Comparison of ENCODE assay signal across 8 mouse cellular contexts in the genomic region with DNA sequence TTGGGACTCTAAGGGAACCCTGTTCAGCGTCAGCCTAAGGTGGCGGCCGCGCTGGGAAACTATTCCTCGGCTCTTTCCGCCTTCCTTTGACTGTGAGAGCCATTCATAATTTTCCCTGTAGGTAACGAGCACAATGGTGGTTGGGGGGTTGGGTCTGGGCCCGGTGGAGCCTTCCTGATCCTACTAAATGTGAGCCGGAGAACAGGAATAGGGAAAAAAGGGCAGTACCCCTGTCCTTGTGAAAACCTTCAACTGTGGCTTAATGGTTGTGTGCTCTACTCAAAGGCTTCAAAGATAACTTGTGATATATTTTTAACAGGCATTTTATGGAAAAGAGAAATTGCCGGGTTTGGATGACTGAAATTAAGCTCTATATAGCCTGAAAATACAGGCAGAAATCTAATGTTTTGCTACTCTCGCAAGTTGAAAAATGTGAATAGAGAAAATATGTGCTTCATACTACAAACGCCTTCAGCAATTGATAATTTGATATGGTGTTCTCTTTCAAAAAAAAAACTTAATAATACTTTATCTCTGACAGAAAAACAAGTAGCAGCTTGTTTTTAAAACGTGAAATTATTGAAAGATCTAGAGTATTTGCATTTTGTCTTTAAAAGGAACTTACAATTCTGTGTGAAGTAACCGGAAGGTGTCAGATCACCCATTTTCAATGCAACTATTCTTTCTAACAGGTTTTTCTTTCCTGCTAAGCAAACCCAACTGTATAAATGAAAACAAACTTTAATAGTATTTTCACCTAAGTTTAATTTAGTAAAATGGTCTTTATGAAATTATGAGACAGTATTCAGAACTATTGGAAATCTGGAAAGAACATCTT. TPM values are rescaled to one million over a fixed set of nuclear protein-coding genes. Genes with fewer than 3 reads are reported as not detected.
DNase-seq lines count a peak whose midpoint lies in the region; ATAC-seq lines count a peak whose summit lies in the region.

No protein-coding gene starts in this region.

- peaks cover 20% of the 10 kb centered on the region for H3K4me1 ChIP-seq in lung, embryonic 15.5 days
- peaks cover 21% of the 10 kb centered on the region for H3K4me1 ChIP-seq in embryonic facial prominence, embryonic 12.5 days
- peaks cover 36% of the 10 kb centered on the region for H3K4me1 ChIP-seq in neural tube, embryonic 13.5 days (replicated peaks)

- peaks cover 6% of the 10 kb centered on the region; the same call in 1 of the 2 replicates for H3K27me3 ChIP-seq in lung, embryonic 15.5 days
- no peaks in the 10 kb centered on the region for H3K27me3 ChIP-seq in embryonic facial prominence, embryonic 12.5 days
- H3K27me3 ChIP-seq in neural tube, embryonic 13.5 days = no peaks in the 10 kb centered on the region

- H3K36me3 ChIP-seq in lung, embryonic 15.5 days = no peaks in the 10 kb centered on the region
- H3K36me3 ChIP-seq in embryonic facial prominence, embryonic 12.5 days = no peaks in the 10 kb centered on the region
- H3K36me3 ChIP-seq in neural tube, embryonic 13.5 days = no peaks in the 10 kb centered on the region

- WGBS in lung, embryonic 15.5 days = 5% methylated on average over 14 of the region's 14 CpGs
- under 1% methylated on average over 14 of the region's 14 CpGs for WGBS in embryonic facial prominence, embryonic 12.5 days
- WGBS in neural tube, embryonic 13.5 days = 1% methylated on average over 14 of the region's 14 CpGs

- no peaks in the 10 kb centered on the region for H3K9me3 ChIP-seq in lung, embryonic 15.5 days
- no peaks in the 10 kb centered on the region for H3K9me3 ChIP-seq in embryonic facial prominence, embryonic 12.5 days
- H3K9me3 ChIP-seq in neural tube, embryonic 13.5 days = no peaks in the 10 kb centered on the region

- peak overlapping the region; percentile 98 for H3K27ac ChIP-seq in lung, embryonic 15.5 days
- peak overlapping the region; percentile 97 for H3K27ac ChIP-seq in embryonic facial prominence, embryonic 12.5 days
- peak overlapping the region; percentile 99 for H3K27ac ChIP-seq in neural tube, embryonic 13.5 days (replicated peaks)

- ATAC-seq in lung, embryonic 15.5 days (ENCODE audit: borderline replicate concordance, extremely low read depth, low FRiP score, low TSS enrichment) = peak; percentile 1; the same call in 1 of the 2 replicates
- 0 out of 2 replicates have a peak, but pooled peaks have one; percentile 11 for ATAC-seq in embryonic facial prominence, embryonic 12.5 days (ENCODE audit: insufficient number of reproducible peaks, insufficient read depth, low FRiP score, low TSS enrichment)
- ATAC-seq in neural tube, embryonic 13.5 days (ENCODE audit: low read depth) = peak; percentile 13
- ATAC-seq in frontal cortex, adult (ENCODE audit: low TSS enrichment) = no peak

- H3K4me3 ChIP-seq in lung, embryonic 15.5 days = peak overlapping the region; percentile 95
- peak overlapping the region; percentile 88 for H3K4me3 ChIP-seq in embryonic facial prominence, embryonic 12.5 days
- peak overlapping the region; percentile 94 for H3K4me3 ChIP-seq in neural tube, embryonic 13.5 days

- no peak for DNase-seq in lung, adult 18-20 months
- peak; percentile 57 for DNase-seq in induced T-regulatory cell, adult 2 months (ENCODE audit: low read depth)
- DNase-seq in right cerebral cortex, postnatal 14 days = no peak
- no peak for DNase-seq in cerebellum, adult 9-10 months

- H3K4me2 ChIP-seq in lung, embryonic 15.5 days = peak overlapping the region; percentile 91
- H3K4me2 ChIP-seq in embryonic facial prominence, embryonic 12.5 days (replicated peaks) = peak overlapping the region; percentile 91
- H3K4me2 ChIP-seq in neural tube, embryonic 13.5 days = peak overlapping the region; percentile 96

- H3K9ac ChIP-seq in lung, embryonic 15.5 days = peak overlapping the region; percentile 51
- peak overlapping the region; percentile 64 for H3K9ac ChIP-seq in embryonic facial prominence, embryonic 12.5 days
- H3K9ac ChIP-seq in neural tube, embryonic 13.5 days = peak overlapping the region; percentile 97

RNA-seq across cellular contexts. Expression of a gene that starts 1.2 kb away (rescaled TPM):
- 46.5 and 50.5 TPM in 2 replicates for polyA plus RNA-seq in lung, embryonic 15.5 days (2015; fragmentation: Nextera tagmentation; extraction: Ambion mirVana)
- 109 TPM in 2 replicates for polyA plus RNA-seq in embryonic facial prominence, embryonic 12.5 days (2016; fragmentation: Nextera tagmentation; extraction: Ambion mirVana)
- 40.9 and 47.2 TPM in 2 replicates for polyA plus RNA-seq in neural tube, embryonic 13.5 days (2015; fragmentation: Nextera tagmentation; extraction: Ambion mirVana)

RNA-seq across cellular contexts. Expression of a gene that starts 47.9 kb away (rescaled TPM):
- 113 TPM in 2 replicates for polyA plus RNA-seq in lung, embryonic 15.5 days (2015; fragmentation: Nextera tagmentation; extraction: Ambion mirVana)
- 138 and 147 TPM in 2 replicates for polyA plus RNA-seq in embryonic facial prominence, embryonic 12.5 days (2016; fragmentation: Nextera tagmentation; extraction: Ambion mirVana)
- polyA plus RNA-seq in neural tube, embryonic 13.5 days (2015; fragmentation: Nextera tagmentation; extraction: Ambion mirVana) = 140 and 154 TPM in 2 replicates
